Mouse (Mus musculus) MEL (cell line): ENCODE measurements around the gene Irgm1. TPM values are rescaled to one million over a fixed set of nuclear protein-coding genes. Genes with fewer than 3 reads are reported as not detected.

Experiments
- DNase-seq: peaks from one replicate; pipeline ENCODE4 v3.0.0; 2011; ENCODE audit warnings: low read depth, low spot score
- H3K27ac ChIP-seq: 2 replicates; pipeline ENCODE4 v1.5.1; 2012; ENCODE audit warnings: low read depth, mild to moderate bottlenecking, control low read depth, low read length, moderate library complexity; ENCODE audit not compliant: control insufficient read depth
- H3K27me3 ChIP-seq, 2 experiments: fragments of 150-350 bp in 1 of 2; sonication (generic) in 1 of 2; 2 replicates each; pipeline ENCODE4 v1.6.1; 2012; ENCODE audit warnings: low read length in 2 of 2, mild to moderate bottlenecking in 2 of 2, improper control_type of control experiment in 1 of 2, moderate library complexity in 1 of 2; ENCODE audit not compliant: insufficient read depth in 2 of 2, control insufficient read depth in 1 of 2
- H3K36me3 ChIP-seq, 2 experiments: 2 replicates each; pipeline ENCODE4 v1.6.1; 2012 to 2014; ENCODE audit warnings: low read length in 2 of 2, improper control_type of control experiment in 1 of 2, inconsistent platforms in 1 of 2, mild to moderate bottlenecking in 1 of 2; ENCODE audit not compliant: insufficient read depth in 2 of 2, control insufficient read depth in 1 of 2
- H3K4me1 ChIP-seq, 2 experiments: fragments of 150-350 bp in 1 of 2; sonication (generic) in 1 of 2; 2 replicates each; pipeline ENCODE4 v1.6.1; 2012; ENCODE audit warnings: low read length in 2 of 2, improper control_type of control experiment in 1 of 2, mild to moderate bottlenecking in 1 of 2; ENCODE audit not compliant: insufficient read depth in 2 of 2, control insufficient read depth in 1 of 2
- H3K4me3 ChIP-seq, 2 experiments: fragments of 150-350 bp in 1 of 2; sonication (generic) in 1 of 2; 2 replicates each; pipeline ENCODE4 v1.5.1; 2012; ENCODE audit warnings: low read depth in 2 of 2, low read length in 2 of 2, mild to moderate bottlenecking in 2 of 2, moderate library complexity in 2 of 2, control low read depth in 1 of 2, improper control_type of control experiment in 1 of 2; ENCODE audit not compliant: control insufficient read depth in 1 of 2, insufficient read depth in 1 of 2
- H3K79me2 ChIP-seq: 2 replicates; pipeline ENCODE4 v1.6.1; 2012; ENCODE audit warnings: mild to moderate bottlenecking, low read length, moderate library complexity; ENCODE audit not compliant: control insufficient read depth, poor library complexity, insufficient read depth
- H3K9ac ChIP-seq: 2 replicates; pipeline ENCODE4 v1.6.1; 2012; ENCODE audit warnings: low read depth, mild to moderate bottlenecking, control low read depth, low read length, moderate library complexity; ENCODE audit not compliant: control insufficient read depth, poor library complexity, severe bottlenecking
- H3K9me3 ChIP-seq: fragments of 150-350 bp; sonication (generic); replicated peaks from 2 replicates; pipeline ENCODE4 v1.6.1; 2012; ENCODE audit warnings: mild to moderate bottlenecking, low read length, improper control_type of control experiment, moderate library complexity; ENCODE audit not compliant: insufficient read depth
- CTCF ChIP-seq, 3 experiments: IDR thresholded peaks in 2 of 3; conservative IDR thresholded peaks in 1 of 3; 2 replicates each; pipeline ENCODE4 v1.5.1; 2011 to 2012; ENCODE audit warnings: low read length in 3 of 3, low read depth in 2 of 3, mild to moderate bottlenecking in 2 of 3, improper control_type of control experiment in 1 of 3, inconsistent platforms in 1 of 3, mixed read lengths in 1 of 3, moderate library complexity in 1 of 3; ENCODE audit not compliant: control insufficient read depth in 1 of 3, insufficient read depth in 1 of 3, poor library complexity in 1 of 3, severe bottlenecking in 1 of 3
- E2F4 ChIP-seq: IDR thresholded peaks from 2 replicates; pipeline ENCODE4 v1.6.1; 2011; ENCODE audit warnings: low read depth, low read length, improper control_type of control experiment, borderline replicate concordance
- MAX ChIP-seq: IDR thresholded peaks from 2 replicates; pipeline ENCODE4 v1.6.1; 2011; ENCODE audit warnings: low read length, improper control_type of control experiment
- MEF2A ChIP-seq: IDR thresholded peaks from 2 replicates; pipeline ENCODE4 v1.6.1; 2014; ENCODE audit warnings: low read depth, mild to moderate bottlenecking, inconsistent platforms, low read length, improper control_type of control experiment; ENCODE audit not compliant: poor library complexity, insufficient replicate concordance, severe bottlenecking; ENCODE audit errors: extremely low read depth
- MYB ChIP-seq: IDR thresholded peaks from 2 replicates; pipeline ENCODE4 v1.6.1; 2011; ENCODE audit warnings: mild to moderate bottlenecking, low read depth, low read length, improper control_type of control experiment
- NELFE ChIP-seq: IDR thresholded peaks from 2 replicates; pipeline ENCODE4 v1.6.1; 2011; ENCODE audit warnings: low read depth, low read length, improper control_type of control experiment
- NRF1 ChIP-seq: IDR thresholded peaks from 2 replicates; pipeline ENCODE4 v1.6.1; 2014; ENCODE audit warnings: low read depth, mild to moderate bottlenecking, inconsistent platforms, low read length, improper control_type of control experiment, moderate library complexity; ENCODE audit not compliant: poor library complexity, insufficient read depth, severe bottlenecking
- POLR2A ChIP-seq, 2 experiments: IDR thresholded peaks; 2 replicates each; pipeline ENCODE4 v1.6.1; 2011 to 2012; ENCODE audit warnings: low read length in 2 of 2, mild to moderate bottlenecking in 2 of 2, control low read depth in 1 of 2, improper control_type of control experiment in 1 of 2, low read depth in 1 of 2, moderate library complexity in 1 of 2; ENCODE audit not compliant: control insufficient read depth in 1 of 2, insufficient read depth in 1 of 2, poor library complexity in 1 of 2
- POLR2AphosphoS2 ChIP-seq: IDR thresholded peaks from 2 replicates; pipeline ENCODE4 v1.6.1; 2011; ENCODE audit warnings: low read length, improper control_type of control experiment
- POLR2AphosphoS5 ChIP-seq: IDR thresholded peaks from 2 replicates; pipeline ENCODE4 v1.6.1; 2012; ENCODE audit warnings: low read depth, borderline replicate concordance, mild to moderate bottlenecking, inconsistent platforms, low read length, moderate library complexity, mixed read lengths
- RAD21 ChIP-seq: IDR thresholded peaks from 2 replicates; pipeline ENCODE4 v1.6.1; 2011; ENCODE audit warnings: mild to moderate bottlenecking, low read depth, low read length, improper control_type of control experiment
- SIN3A ChIP-seq: IDR thresholded peaks from 2 replicates; pipeline ENCODE4 v1.6.1; 2012; ENCODE audit warnings: low read length, improper control_type of control experiment, inconsistent platforms
- SMC3 ChIP-seq: IDR thresholded peaks from 2 replicates; pipeline ENCODE4 v1.6.1; 2011; ENCODE audit warnings: low read depth, low read length, improper control_type of control experiment
- TBP ChIP-seq: IDR thresholded peaks from 2 replicates; pipeline ENCODE4 v1.8.0; 2011; ENCODE audit warnings: low read depth, low read length, improper control_type of control experiment
- UBTF ChIP-seq: IDR thresholded peaks from 2 replicates; pipeline ENCODE4 v1.6.1; 2012; ENCODE audit warnings: low read depth, mild to moderate bottlenecking, inconsistent platforms, low read length, improper control_type of control experiment, moderate library complexity, borderline replicate concordance; ENCODE audit not compliant: insufficient read depth
- USF1 ChIP-seq: IDR thresholded peaks from 2 replicates; pipeline ENCODE4 v1.6.1; 2014; ENCODE audit warnings: low read depth, mild to moderate bottlenecking, inconsistent platforms, low read length, improper control_type of control experiment, moderate library complexity
- ZNF384 ChIP-seq: IDR thresholded peaks from 2 replicates; pipeline ENCODE4 v1.6.1; 2012; ENCODE audit warnings: low read depth, mild to moderate bottlenecking, inconsistent platforms, low read length, improper control_type of control experiment
- polyA plus RNA-seq, 2 experiments: library from polyadenylated mRNA; stranded (reverse) in 1 of 2; unstranded in 1 of 2; fragments of >175 nt in 1 of 2; fragments of >200 nt in 1 of 2; gene quantifications; 2 replicates each; pipeline versions ENCODE4 v1.2.1 to v1.2.4; 2012; ENCODE audit warnings: low replicate concordance in 2 of 2, low read depth in 1 of 2; ENCODE audit not compliant: insufficient read length in 2 of 2, insufficient read depth in 1 of 2, missing spikeins in 1 of 2
- total RNA-seq: library from RNA; depleted of rRNA; stranded (reverse); fragments of 300-350 nt; gene quantifications from 2 replicates; pipeline ENCODE4 v1.2.3, GENCODE M21; 2012

Irgm1 gene
- total and polyA plus RNA-seq, 3 experiments: 10.0 to 10.7 TPM; not detected in 1

GRCm38 (mm10) chr11:48850240-48850639 is 21.2 kb downstream of the Irgm1 start:
- H3K4me1 ChIP-seq: 0 out of 4 replicates have a peak, but pooled peaks cover 0 to 6% of the 10 kb centered on the region in 2 experiments
- no peak overlapping the region for H3K9ac ChIP-seq
- TF ChIP-seq POLR2AphosphoS2 (no peak), UBTF (no peak), SMC3 (no peak), POLR2AphosphoS5 (no peak), NRF1 (no peak), E2F4 (no peak), ZNF384 (no peak), USF1 (no peak), MAX (no peak), CTCF (IDR thresholded peaks at IDR 0.05 in 2 of 3, conservative IDR thresholded peaks at IDR 0.05 in 1 of 3; ENCODE audit: control insufficient read depth in 1 of 3, insufficient read depth in 1 of 3, low read depth in 2 of 3, low read length in 3 of 3, poor library complexity in 1 of 3, severe bottlenecking in 1 of 3) (no peak), MEF2A (no peak), SIN3A (no peak), MYB (no peak), RAD21 (no peak), POLR2A (IDR thresholded peaks at IDR 0.05; ENCODE audit: control insufficient read depth in 1 of 2, insufficient read depth in 1 of 2, low read depth in 1 of 2, low read length in 2 of 2, poor library complexity in 1 of 2) (no peak), NELFE (no peak)
- no peaks in the 10 kb centered on the region for H3K9me3 ChIP-seq
- H3K79me2 ChIP-seq: no peaks in the 10 kb centered on the region; the same call in 1 of the 2 replicates
- H3K27me3 ChIP-seq: no peaks in the 10 kb centered on the region
- no peak for DNase-seq
- H3K27ac ChIP-seq: no peak overlapping the region
- peaks cover 0 to 4% of the 10 kb centered on the region in 2 experiments; a peak in 1 of 4 replicates for H3K36me3 ChIP-seq
- H3K4me3 ChIP-seq: no peak overlapping the region

- Histone ChIP-seq H3K27me3 (no peaks in the 10 kb centered on the region), H3K27ac (no peak overlapping the region), H3K4me3 (no peak overlapping the region), H3K9ac (no peak overlapping the region), H3K36me3 (no peaks in the 10 kb centered on the region), H3K9me3 (no peaks in the 10 kb centered on the region), H3K79me2 (no peaks in the 10 kb centered on the region), H3K4me1 (no peaks in the 10 kb centered on the region)
- DNase-seq: peak; percentile 42
- no peak for TF ChIP-seq ZNF384
- TF ChIP-seq TBP: peak; percentile 96
These were observed 24.6 kb downstream of the Irgm1 start for GRCm38 (mm10) chr11:48846881-48847280.
